In genomic region chrX:13294505-13295228, GRCm38 (mm10) we compare ENCODE assay signal across 10 mouse cellular contexts. TPM values are rescaled to one million over a fixed set of nuclear protein-coding genes. Genes with fewer than 3 reads are reported as not detected.
A peak's percentile ranks its signal among the peaks of the same experiment; 100 is the strongest.
DNase-seq lines count a peak whose midpoint lies in the region; ATAC-seq and TF ChIP-seq lines count a peak whose summit lies in the region.
"Had no signal": no experiment of that assay in that cellular context is flagged by ENCODE, and none has a peak within 500 bp of the region (broad histone marks: within the 10 kb centered on the region; RNA-seq: fewer than 3 reads in every experiment).

No protein-coding gene starts in this region.

- H3K27ac ChIP-seq in midbrain, embryonic 12.5 days (replicated peaks) = 0 out of 2 replicates have a peak overlapping the region, but pooled peaks have one; percentile 6
- H3K27ac ChIP-seq in midbrain, embryonic 10.5 days (replicated peaks) = no peak overlapping the region
- H3K27ac ChIP-seq in hindbrain, postnatal 0 days = no peak overlapping the region
- no peak overlapping the region for H3K27ac ChIP-seq in layer of hippocampus, adult 2 months
- H3K27ac ChIP-seq: heart, embryonic 15.5 days; neural tube, embryonic 13.5 days had no signal

- no peak for DNase-seq in midbrain, embryonic 10.5 days (ENCODE audit: low spot score)
- DNase-seq in adipocyte (ENCODE audit: low spot score) = peak; percentile 32
- no peak for DNase-seq in hindbrain, postnatal 0 days (ENCODE audit: low spot score)
- peak; percentile 66 for DNase-seq in splenic B cell, adult 2 months (ENCODE audit: low read depth, low spot score)
- no peak for DNase-seq in thymus, adult 18-20 months
- DNase-seq in layer of hippocampus, adult 2 months (ENCODE audit: low spot score in 2 of 2) = no peak

- no peak for TF ChIP-seq CTCF in hindbrain, postnatal 0 days (IDR thresholded peaks at IDR 0.05; ENCODE audit: low read depth)
- TF ChIP-seq CTCF in layer of hippocampus, adult 2 months (conservative IDR thresholded peaks at IDR 0.05) = no peak

- no peaks in the 10 kb centered on the region for H3K4me1 ChIP-seq in midbrain, embryonic 12.5 days
- H3K4me1 ChIP-seq in midbrain, embryonic 10.5 days = no peaks in the 10 kb centered on the region
- no peaks in the 10 kb centered on the region for H3K4me1 ChIP-seq in hindbrain, postnatal 0 days (ENCODE audit: insufficient read depth, low read length)
- H3K4me1 ChIP-seq: heart, embryonic 15.5 days; neural tube, embryonic 13.5 days had no signal

- no peak overlapping the region for H3K9ac ChIP-seq in midbrain, embryonic 12.5 days (replicated peaks)
- no peak overlapping the region for H3K9ac ChIP-seq in hindbrain, postnatal 0 days (replicated peaks; ENCODE audit: low read length)
- H3K9ac ChIP-seq: heart, embryonic 15.5 days; neural tube, embryonic 13.5 days had no signal

- no peak overlapping the region for H3K4me3 ChIP-seq in midbrain, embryonic 12.5 days
- H3K4me3 ChIP-seq in midbrain, embryonic 10.5 days = no peak overlapping the region
- no peak overlapping the region for H3K4me3 ChIP-seq in hindbrain, postnatal 0 days (ENCODE audit: low read length)
- H3K4me3 ChIP-seq in layer of hippocampus, adult 2 months = no peak overlapping the region
- H3K4me3 ChIP-seq: erythroblast, embryonic 14.5 days; heart, embryonic 15.5 days; neural tube, embryonic 13.5 days had no signal

- H3K27me3 ChIP-seq in midbrain, embryonic 12.5 days = no peaks in the 10 kb centered on the region
- no peaks in the 10 kb centered on the region for H3K27me3 ChIP-seq in midbrain, embryonic 10.5 days (ENCODE audit: low read depth, poor library complexity, severe bottlenecking)
- H3K27me3 ChIP-seq in hindbrain, postnatal 0 days (ENCODE audit: insufficient read depth, low read length) = no peaks in the 10 kb centered on the region
- H3K27me3 ChIP-seq in splenic B cell, adult 2 months (ENCODE audit: control insufficient read depth, insufficient read depth, low read length, poor library complexity, severe bottlenecking) = no peaks in the 10 kb centered on the region
- H3K27me3 ChIP-seq: heart, embryonic 15.5 days; neural tube, embryonic 13.5 days had no signal

- WGBS in midbrain, embryonic 12.5 days = 47% methylated on average over 6 of the region's 6 CpGs
- 52% methylated on average over 6 of the region's 6 CpGs for WGBS in midbrain, embryonic 10.5 days
- WGBS in hindbrain, postnatal 0 days = 43% methylated on average over 6 of the region's 6 CpGs

- ATAC-seq in midbrain, embryonic 12.5 days (ENCODE audit: low FRiP score, low read depth) = peak; percentile 61
- ATAC-seq in hindbrain, postnatal 0 days = peak; percentile 45; the same call in 1 of the 2 replicates

- H3K4me2 ChIP-seq in midbrain, embryonic 12.5 days (replicated peaks) = no peak overlapping the region
- H3K4me2 ChIP-seq in hindbrain, postnatal 0 days (ENCODE audit: low read depth, low read length) = no peak overlapping the region
- H3K4me2 ChIP-seq: heart, embryonic 15.5 days; neural tube, embryonic 13.5 days had no signal

- H3K36me3 ChIP-seq in midbrain, embryonic 12.5 days = peaks cover 24% of the 10 kb centered on the region
- peaks cover 33% of the 10 kb centered on the region for H3K36me3 ChIP-seq in midbrain, embryonic 10.5 days
- peaks cover 14% of the 10 kb centered on the region for H3K36me3 ChIP-seq in hindbrain, postnatal 0 days (ENCODE audit: insufficient read depth, low read length)
- peaks cover 10% of the 10 kb centered on the region; the same call in 1 of the 2 replicates for H3K36me3 ChIP-seq in splenic B cell, adult 2 months (ENCODE audit: control insufficient read depth, insufficient read depth, low read length, poor library complexity, severe bottlenecking)

- H3K9me3 ChIP-seq in midbrain, embryonic 12.5 days = no peaks in the 10 kb centered on the region
- no peaks in the 10 kb centered on the region for H3K9me3 ChIP-seq in midbrain, embryonic 10.5 days (replicated peaks)
- H3K9me3 ChIP-seq in hindbrain, postnatal 0 days (ENCODE audit: low read length) = no peaks in the 10 kb centered on the region
- H3K9me3 ChIP-seq: heart, embryonic 15.5 days; neural tube, embryonic 13.5 days had no signal

RNA-seq across cellular contexts. Expression of gene Ddx3x, which starts 13.9 kb away (rescaled TPM):
- polyA plus RNA-seq in midbrain, embryonic 12.5 days (2016; fragmentation: Nextera tagmentation; extraction: Ambion mirVana) = 175 and 179 TPM in 2 replicates
- polyA plus RNA-seq in midbrain, embryonic 10.5 days (2016; fragmentation: Nextera tagmentation; extraction: Ambion mirVana) = 148 and 156 TPM in 2 replicates
- total RNA-seq in hindbrain, postnatal 0 days (2014; rRNA removed) = 92.2 and 103 TPM in 2 replicates
- 91.7 and 110 TPM in 2 replicates for polyA plus RNA-seq in hindbrain, postnatal 0 days (2015; fragmentation: Nextera tagmentation; extraction: Ambion mirVana)
- 100 to 1,000 TPM; 161 to 191 TPM for total RNA-seq in layer of hippocampus, adult 2 months (2021)

Comparison
In these comparisons a context has a peak if more than half of its experiments do, and no peak if none do; other contexts are left out.
1. DNase-seq: peak in adipocyte (single experiment) and splenic B cell, adult 2 months (single experiment); none in midbrain, embryonic 10.5 days (single experiment), hindbrain, postnatal 0 days (single experiment), thymus, adult 18-20 months (0 of 2) and layer of hippocampus, adult 2 months (0 of 2).